Mouse (Mus musculus): ENCODE data around the gene Cntn2. TPM values are rescaled to one million over a fixed set of nuclear protein-coding genes. Genes with fewer than 3 reads are reported as not detected.
A peak's percentile ranks its signal among the peaks of the same experiment; 100 is the strongest.

Cntn2 gene
- polyA plus RNA-seq (2014; fragmentation: Nextera tagmentation; extraction: Ambion mirVana): 53.2 and 59.9 TPM in 2 replicates

- peak within 1 kb of the TSS; percentile 50 for H3K4me2 ChIP-seq (ENCODE audit: low read depth)
- H3K4me1 ChIP-seq (ENCODE audit: control insufficient read depth, insufficient read depth, low read length): no peaks in the 10 kb centered on the region
- H3K36me3 ChIP-seq (ENCODE audit: control insufficient read depth, insufficient read depth, low read length): no peaks in the 10 kb centered on the region
- no peaks in the 10 kb centered on the region for H3K9me3 ChIP-seq (ENCODE audit: control insufficient read depth, low read length)
- H3K27me3 ChIP-seq (ENCODE audit: control insufficient read depth, insufficient read depth, low read length): peaks cover 21% of the 10 kb centered on the region
- WGBS: under 1% methylated on average over 30 of the region's 30 CpGs
- H3K4me3 ChIP-seq (ENCODE audit: low read depth, low read length): peak within 1 kb of the TSS; percentile 39
- ATAC-seq (ENCODE audit: insufficient read depth, low FRiP score, low TSS enrichment) (peak; percentile 61; the same call in 1 of the 2 replicates), DNase-seq (ENCODE audit: low spot score) (peak; percentile 76)
- H3K27ac ChIP-seq (ENCODE audit: low read depth, low read length): peak within 1 kb of the TSS; percentile 56; the same call in 1 of the 2 replicates
- H3K9ac ChIP-seq (ENCODE audit: low read length): peak within 1 kb of the TSS; percentile 53
Measured at GRCm38 (mm10) chr1:132542762-132543306, at the start of gene Cntn2. Gene Cntn2, minus strand, starts transcription at chr1:132543256.

- Histone ChIP-seq H3K36me3 (ENCODE audit: control insufficient read depth, insufficient read depth, low read length) (no peaks in the 10 kb centered on the region), H3K4me3 (ENCODE audit: low read depth, low read length) (no peak overlapping the region), H3K9me3 (ENCODE audit: control insufficient read depth, low read length) (no peaks in the 10 kb centered on the region), H3K27ac (ENCODE audit: low read depth, low read length) (no peak overlapping the region), H3K9ac (ENCODE audit: low read length) (no peak overlapping the region), H3K4me2 (ENCODE audit: low read depth) (no peak overlapping the region), H3K4me1 (ENCODE audit: control insufficient read depth, insufficient read depth, low read length) (no peaks in the 10 kb centered on the region), H3K27me3 (ENCODE audit: control insufficient read depth, insufficient read depth, low read length) (no peaks in the 10 kb centered on the region)
- 85% methylated on average over 5 of the region's 5 CpGs for WGBS
- ATAC-seq (ENCODE audit: insufficient read depth, low FRiP score, low TSS enrichment) (no peak), DNase-seq (ENCODE audit: low spot score) (no peak)
Measured at GRCm38 (mm10) chr1:132592145-132592544, 49.1 kb upstream of the Cntn2 start.

- ATAC-seq (ENCODE audit: insufficient read depth, low FRiP score, low TSS enrichment): no peak
- Histone ChIP-seq H3K27ac (ENCODE audit: low read depth, low read length) (no peak overlapping the region), H3K9me3 (ENCODE audit: control insufficient read depth, low read length) (no peaks in the 10 kb centered on the region), H3K4me2 (ENCODE audit: low read depth) (no peak overlapping the region), H3K9ac (ENCODE audit: low read length) (no peak overlapping the region), H3K4me1 (ENCODE audit: control insufficient read depth, insufficient read depth, low read length) (peaks cover 4% of the 10 kb centered on the region; the same call in 1 of the 2 replicates), H3K27me3 (ENCODE audit: control insufficient read depth, insufficient read depth, low read length) (no peaks in the 10 kb centered on the region), H3K36me3 (ENCODE audit: control insufficient read depth, insufficient read depth, low read length) (no peaks in the 10 kb centered on the region), H3K4me3 (ENCODE audit: low read depth, low read length) (no peak overlapping the region)
- no peak for DNase-seq (ENCODE audit: low spot score)
- 83% methylated on average over 11 of the region's 11 CpGs for WGBS
Measured at GRCm38 (mm10) chr1:132591399-132591930, 48.4 kb upstream of the Cntn2 start.

- Histone ChIP-seq H3K27me3 (ENCODE audit: control insufficient read depth, insufficient read depth, low read length) (no peaks in the 10 kb centered on the region), H3K36me3 (ENCODE audit: control insufficient read depth, insufficient read depth, low read length) (no peaks in the 10 kb centered on the region), H3K27ac (ENCODE audit: low read depth, low read length) (no peak overlapping the region), H3K9me3 (ENCODE audit: control insufficient read depth, low read length) (no peaks in the 10 kb centered on the region), H3K4me1 (ENCODE audit: control insufficient read depth, insufficient read depth, low read length) (peaks cover 17% of the 10 kb centered on the region), H3K4me3 (ENCODE audit: low read depth, low read length) (no peak overlapping the region), H3K4me2 (ENCODE audit: low read depth) (no peak overlapping the region), H3K9ac (ENCODE audit: low read length) (no peak overlapping the region)
- 52% methylated on average over 15 of the region's 15 CpGs for WGBS
- DNase-seq (ENCODE audit: low spot score) (no peak), ATAC-seq (ENCODE audit: insufficient read depth, low FRiP score, low TSS enrichment) (no peak)
Measured at GRCm38 (mm10) chr1:132586679-132587201, 43.7 kb upstream of the Cntn2 start.

GRCm38 (mm10) chr1:132585376-132585775 is 42.3 kb upstream of the Cntn2 start:
- H3K4me3 ChIP-seq (ENCODE audit: low read depth, low read length): no peak overlapping the region
- no peaks in the 10 kb centered on the region for H3K36me3 ChIP-seq (ENCODE audit: control insufficient read depth, insufficient read depth, low read length)
- no peak overlapping the region for H3K27ac ChIP-seq (ENCODE audit: low read depth, low read length)
- peaks cover 23% of the 10 kb centered on the region for H3K4me1 ChIP-seq (ENCODE audit: control insufficient read depth, insufficient read depth, low read length)
- no peak overlapping the region for H3K9ac ChIP-seq (ENCODE audit: low read length)
- 58% methylated on average over 4 of the region's 4 CpGs for WGBS
- H3K9me3 ChIP-seq (ENCODE audit: control insufficient read depth, low read length): no peaks in the 10 kb centered on the region
- no peak overlapping the region for H3K4me2 ChIP-seq (ENCODE audit: low read depth)
- ATAC-seq (ENCODE audit: insufficient read depth, low FRiP score, low TSS enrichment) (no peak), DNase-seq (ENCODE audit: low spot score) (no peak)
- H3K27me3 ChIP-seq (ENCODE audit: control insufficient read depth, insufficient read depth, low read length): no peaks in the 10 kb centered on the region

- H3K27me3 ChIP-seq (ENCODE audit: control insufficient read depth, insufficient read depth, low read length): no peaks in the 10 kb centered on the region
- no peak for DNase-seq (ENCODE audit: low spot score)
- ATAC-seq (ENCODE audit: insufficient read depth, low FRiP score, low TSS enrichment): no peak
- H3K4me1 ChIP-seq (ENCODE audit: control insufficient read depth, insufficient read depth, low read length): peaks cover 26% of the 10 kb centered on the region
- H3K4me2 ChIP-seq (ENCODE audit: low read depth): no peak overlapping the region
- no peak overlapping the region for H3K4me3 ChIP-seq (ENCODE audit: low read depth, low read length)
- H3K36me3 ChIP-seq (ENCODE audit: control insufficient read depth, insufficient read depth, low read length): no peaks in the 10 kb centered on the region
- 87% methylated on average over 18 of the region's 18 CpGs for WGBS
- no peak overlapping the region for H3K9ac ChIP-seq (ENCODE audit: low read length)
- no peaks in the 10 kb centered on the region for H3K9me3 ChIP-seq (ENCODE audit: control insufficient read depth, low read length)
- no peak overlapping the region for H3K27ac ChIP-seq (ENCODE audit: low read depth, low read length)
Measured at GRCm38 (mm10) chr1:132582998-132583604, 40.0 kb upstream of the Cntn2 start.

- DNase-seq (ENCODE audit: low spot score) (peak; percentile 53), ATAC-seq (ENCODE audit: insufficient read depth, low FRiP score, low TSS enrichment) (peak; percentile 51)
- Histone ChIP-seq H3K9me3 (ENCODE audit: control insufficient read depth, low read length) (no peaks in the 10 kb centered on the region), H3K27ac (ENCODE audit: low read depth, low read length) (peak overlapping the region; percentile 73), H3K4me2 (ENCODE audit: low read depth) (no peak overlapping the region), H3K4me1 (ENCODE audit: control insufficient read depth, insufficient read depth, low read length) (peaks cover 26% of the 10 kb centered on the region), H3K9ac (ENCODE audit: low read length) (no peak overlapping the region), H3K4me3 (ENCODE audit: low read depth, low read length) (no peak overlapping the region), H3K36me3 (ENCODE audit: control insufficient read depth, insufficient read depth, low read length) (no peaks in the 10 kb centered on the region), H3K27me3 (ENCODE audit: control insufficient read depth, insufficient read depth, low read length) (no peaks in the 10 kb centered on the region)
- 61% methylated on average over 14 of the region's 14 CpGs for WGBS
Measured at GRCm38 (mm10) chr1:132581845-132582839, 39.1 kb upstream of the Cntn2 start.

GRCm38 (mm10) chr1:132580063-132580462 is 37.0 kb upstream of the Cntn2 start:
- Histone ChIP-seq H3K36me3 (ENCODE audit: control insufficient read depth, insufficient read depth, low read length) (no peaks in the 10 kb centered on the region), H3K4me1 (ENCODE audit: control insufficient read depth, insufficient read depth, low read length) (peaks cover 22% of the 10 kb centered on the region; the same call in 1 of the 2 replicates), H3K27ac (ENCODE audit: low read depth, low read length) (no peak overlapping the region), H3K27me3 (ENCODE audit: control insufficient read depth, insufficient read depth, low read length) (no peaks in the 10 kb centered on the region), H3K4me3 (ENCODE audit: low read depth, low read length) (no peak overlapping the region), H3K9me3 (ENCODE audit: control insufficient read depth, low read length) (no peaks in the 10 kb centered on the region), H3K9ac (ENCODE audit: low read length) (no peak overlapping the region), H3K4me2 (ENCODE audit: low read depth) (no peak overlapping the region)
- WGBS: 90% methylated on average over 7 of the region's 7 CpGs
- DNase-seq (ENCODE audit: low spot score) (no peak), ATAC-seq (ENCODE audit: insufficient read depth, low FRiP score, low TSS enrichment) (no peak)
